20 mouse cellular contexts compared by ENCODE assay signal in the genomic region with DNA sequence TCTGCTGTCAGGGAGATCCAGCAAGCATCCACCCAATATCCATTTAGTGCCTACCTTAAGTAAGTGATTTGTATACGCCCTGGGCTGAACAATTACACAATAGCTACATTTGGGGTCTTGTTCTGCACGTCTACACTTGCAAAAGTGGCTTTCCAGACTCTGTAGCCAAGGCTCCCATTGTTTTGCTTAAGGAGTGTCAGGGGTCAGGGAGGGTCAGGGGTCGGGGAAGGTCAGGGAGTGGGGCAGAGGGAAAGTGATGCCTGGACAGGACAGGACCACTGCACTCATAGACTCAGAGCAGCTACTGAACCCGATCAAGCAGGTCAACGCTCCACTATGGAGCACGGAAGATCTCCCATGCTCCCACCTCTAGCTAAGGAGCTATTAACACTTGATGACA.
"Had no signal": no experiment of that assay in that cellular context is flagged by ENCODE, and none has a peak within 500 bp of the region (broad histone marks: within the 10 kb centered on the region; RNA-seq: fewer than 3 reads in every experiment).

No protein-coding gene starts in this region.

- H3K27ac ChIP-seq: liver, embryonic 15.5 days; lung, embryonic 15.5 days; macrophage; midbrain, embryonic 13.5 days; midbrain, embryonic 15.5 days; neural tube, embryonic 13.5 days had no signal

- DNase-seq: liver, postnatal 0 days; lung, adult 2 months; lung, postnatal 14 days; lung, postnatal 36 days; retina, postnatal 1 day; right cerebral cortex, adult 18-20 months; right cerebral cortex, postnatal 4 days; spleen, adult 18-20 months; thymus, adult 18-20 months; thymus, postnatal 14 days; thymus, postnatal 36 days had no signal

- H3K9ac ChIP-seq: liver, embryonic 15.5 days; liver, postnatal 0 days; lung, embryonic 15.5 days; midbrain, embryonic 13.5 days; midbrain, embryonic 15.5 days; neural tube, embryonic 13.5 days had no signal

- H3K4me3 ChIP-seq: liver, embryonic 15.5 days; lung, embryonic 15.5 days; megakaryocyte, embryonic 14.5 days; midbrain, embryonic 13.5 days; midbrain, embryonic 15.5 days; neural tube, embryonic 13.5 days had no signal

- H3K27me3 ChIP-seq: liver, embryonic 15.5 days; lung, embryonic 15.5 days; midbrain, embryonic 13.5 days; midbrain, embryonic 15.5 days; neural tube, embryonic 13.5 days had no signal

- H3K4me2 ChIP-seq: liver, embryonic 15.5 days; lung, embryonic 15.5 days; midbrain, embryonic 11.5 days; midbrain, embryonic 13.5 days; midbrain, embryonic 15.5 days; neural tube, embryonic 13.5 days had no signal

- H3K36me3 ChIP-seq: liver, embryonic 15.5 days; lung, embryonic 15.5 days; midbrain, embryonic 13.5 days; midbrain, embryonic 15.5 days; neural tube, embryonic 13.5 days had no signal

- H3K9me3 ChIP-seq: liver, embryonic 15.5 days; lung, embryonic 15.5 days; midbrain, embryonic 13.5 days; midbrain, embryonic 15.5 days; neural tube, embryonic 13.5 days had no signal

- H3K4me1 ChIP-seq: liver, embryonic 15.5 days; lung, embryonic 15.5 days; midbrain, embryonic 13.5 days; midbrain, embryonic 15.5 days; neural tube, embryonic 13.5 days had no signal

- ATAC-seq: liver, postnatal 0 days; lung, postnatal 0 days; midbrain, embryonic 13.5 days; midbrain, embryonic 15.5 days had no signal
